Mouse (Mus musculus) heart, postnatal 25 days (tissue): ENCODE results near the gene Usp12. TPM values are rescaled to one million over a fixed set of nuclear protein-coding genes. Genes with fewer than 3 reads are reported as not detected.
"Not testable (repeated sequence)": the region's sequence is repeated elsewhere in the genome, so short reads cannot be mapped to it uniquely, and the experiment has no call there.

Experiments used
- DNase-seq: peaks from one replicate; pipeline ENCODE4 v3.0.0; 2022; ENCODE audit warnings: low spot score
- intact Hi-C: fragments of 180-260 bp; cut with DNase I; formaldehyde crosslinking; loops from one replicate; pipeline ENCODE4 v1.15.1; 2025
- total RNA-seq, 2 experiments: library from RNA; stranded (reverse); gene quantifications; 2 replicates each; pipeline ENCODE4 v1.2.3; 2021

Usp12 gene
- total RNA-seq, 2 experiments from 2014 or later = 15.3 to 16.6 TPM

DNA sequence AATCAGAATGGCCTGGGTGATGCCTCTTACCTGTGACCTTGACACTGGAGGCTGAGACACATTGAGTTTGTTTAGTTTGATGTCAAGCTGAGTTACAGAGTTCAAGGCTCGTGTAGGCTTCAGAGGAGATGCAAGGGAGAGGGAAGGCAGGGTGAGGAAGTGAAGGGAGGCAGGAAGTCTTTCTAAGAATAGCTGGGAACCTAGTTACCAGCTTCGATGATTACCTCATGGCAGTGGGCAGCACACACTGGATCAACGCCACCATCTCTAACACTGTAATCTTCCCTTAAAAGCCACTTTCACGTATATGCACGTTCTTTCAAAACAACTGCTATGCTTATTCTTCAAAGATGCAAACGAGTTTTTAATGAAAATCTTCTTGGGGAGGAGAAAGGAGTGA, 36.9 kb downstream of the Usp12 start:
- intact Hi-C loops = no loop called here
- no peak for DNase-seq

DNA sequence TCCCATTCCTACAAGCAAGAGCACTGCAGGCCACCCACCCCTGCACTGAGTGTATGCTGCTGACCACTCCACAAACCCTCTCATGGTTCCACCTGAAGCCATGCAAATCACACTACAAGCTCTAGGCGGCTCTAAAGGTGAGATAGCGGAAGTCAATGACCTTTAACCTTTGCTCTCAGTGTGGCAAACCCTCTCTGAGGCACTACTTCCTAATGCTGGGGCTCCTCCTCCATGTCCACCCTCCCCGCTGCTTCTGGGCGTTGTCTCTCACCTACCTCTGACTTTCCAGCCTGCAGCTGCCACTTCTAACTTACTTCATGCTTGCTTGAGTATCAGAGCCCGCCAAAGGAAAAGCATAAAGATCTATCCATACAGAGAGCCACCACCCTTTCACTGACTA, 37.5 kb downstream of the Usp12 start:
- intact Hi-C loops = no loop called here
- no peak for DNase-seq

DNA sequence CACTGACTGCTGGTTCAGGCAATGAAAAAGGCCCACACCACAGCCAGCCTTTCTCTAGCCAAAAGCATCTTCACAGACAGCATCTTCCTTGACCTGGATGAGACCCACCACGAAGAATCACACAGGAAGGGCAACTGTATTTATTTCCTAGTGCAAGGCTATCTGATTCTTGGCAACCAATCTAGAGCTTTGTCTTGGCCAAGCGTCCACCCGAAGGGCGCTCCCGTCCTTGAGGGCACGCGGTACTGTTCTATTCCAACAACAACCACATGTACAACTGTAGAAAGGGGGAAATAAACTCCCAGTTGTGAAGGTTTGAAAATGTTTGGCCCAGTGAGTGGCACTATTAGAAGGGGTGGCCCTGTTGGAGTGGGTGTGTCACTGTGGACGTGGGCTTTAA, 41.6 kb downstream of the Usp12 start:
- intact Hi-C loops = loop anchor here (5.0 kb wide), 1 partner anchor 39 kb away; no protein-coding TSS in a partner anchor
- no peak for DNase-seq

DNA sequence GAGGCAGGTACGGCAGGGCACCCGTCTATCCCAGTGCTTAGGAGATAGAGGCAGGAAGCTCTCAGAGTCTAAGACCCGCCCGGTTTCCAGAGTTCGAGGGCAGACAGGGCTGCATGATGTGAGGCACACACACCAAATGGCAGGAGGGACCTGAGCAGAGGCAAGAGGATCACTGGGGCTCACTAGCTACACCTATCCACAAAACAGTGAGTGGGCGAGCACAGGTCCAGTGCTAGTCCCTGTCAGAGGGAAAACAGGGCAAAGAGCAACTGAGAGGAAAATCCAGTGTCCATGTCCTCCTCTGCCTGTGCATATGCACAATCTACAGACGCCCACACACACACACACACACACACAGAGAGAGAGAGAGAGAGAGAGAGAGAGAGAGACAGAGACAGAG, 43.8 kb downstream of the Usp12 start:
- intact Hi-C loops = loop anchor here (5.0 kb wide), 1 partner anchor 41 kb away; no protein-coding TSS in a partner anchor
- DNase-seq = no peak

DNA sequence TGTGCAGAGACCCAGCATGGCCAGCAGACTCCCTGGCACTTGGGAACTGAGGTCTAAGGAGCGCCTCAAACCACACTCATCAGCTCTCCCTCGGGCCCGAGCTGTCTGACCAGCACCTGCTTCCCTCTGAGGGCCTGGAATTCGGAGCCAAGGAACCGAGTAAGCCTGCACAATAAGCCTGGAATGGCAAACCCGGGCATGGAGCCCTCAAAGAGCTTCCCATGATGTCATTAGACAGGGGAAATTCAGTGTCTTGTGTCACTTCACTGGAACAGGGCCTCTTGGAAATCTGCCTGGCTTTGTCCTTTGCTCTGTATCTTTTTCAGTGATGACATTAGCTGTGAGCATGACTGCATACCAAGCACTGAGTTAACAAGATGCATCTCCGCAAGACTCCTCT, 44.5 kb downstream of the Usp12 start:
- DNase-seq = peak; percentile 23
- intact Hi-C loops = loop anchor here (5.0 kb wide), 1 partner anchor 42 kb away; no protein-coding TSS in a partner anchor

DNA sequence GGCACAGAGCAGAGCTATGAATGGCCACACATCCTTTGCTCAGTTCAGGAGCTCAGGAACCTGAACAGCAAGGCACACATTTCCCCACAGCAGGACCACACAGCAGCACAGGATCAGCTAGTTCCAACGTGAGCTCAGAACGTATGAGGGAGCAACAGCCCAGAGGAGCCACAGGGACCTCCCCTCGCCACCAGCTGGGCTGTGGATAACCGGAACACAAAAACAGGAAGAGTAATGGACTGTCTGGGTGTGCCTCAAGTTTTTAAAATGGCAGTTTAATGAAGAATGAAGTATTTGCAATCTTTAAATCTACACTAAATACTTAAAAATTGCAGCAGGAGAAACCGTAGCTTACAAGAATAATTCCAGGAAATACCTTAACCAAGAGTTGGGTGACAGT, 44.9 kb downstream of the Usp12 start:
- intact Hi-C loops = loop anchor here (5.0 kb wide), 1 partner anchor 42 kb away; no protein-coding TSS in a partner anchor
- DNase-seq = no peak

DNA sequence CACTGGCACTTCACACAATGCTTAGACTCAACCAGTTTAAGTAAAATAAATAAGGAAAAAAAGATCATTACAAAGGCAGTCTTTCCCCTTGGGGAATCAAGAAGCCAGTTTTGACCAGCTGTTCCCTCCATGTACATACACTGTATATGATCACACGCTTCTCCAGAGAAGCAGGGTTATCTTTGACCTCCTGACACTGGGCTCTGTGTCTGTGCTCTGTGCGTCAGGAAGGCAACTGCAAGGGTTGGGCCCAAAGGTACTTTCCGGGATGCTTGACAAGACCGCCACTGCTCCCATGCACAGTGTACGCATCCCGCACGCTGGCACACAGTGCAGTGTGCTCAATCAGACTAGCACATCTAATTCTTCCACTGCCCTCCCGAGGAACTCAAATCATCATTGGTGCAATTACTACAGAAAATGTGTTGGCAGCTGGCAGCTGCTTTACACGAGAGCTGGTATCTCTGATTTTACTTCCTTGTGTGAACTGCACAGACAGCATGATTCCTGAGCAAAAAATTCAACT, 57.8 kb downstream of the Usp12 start:
- no peak for DNase-seq
- intact Hi-C loops = no loop called here

DNA sequence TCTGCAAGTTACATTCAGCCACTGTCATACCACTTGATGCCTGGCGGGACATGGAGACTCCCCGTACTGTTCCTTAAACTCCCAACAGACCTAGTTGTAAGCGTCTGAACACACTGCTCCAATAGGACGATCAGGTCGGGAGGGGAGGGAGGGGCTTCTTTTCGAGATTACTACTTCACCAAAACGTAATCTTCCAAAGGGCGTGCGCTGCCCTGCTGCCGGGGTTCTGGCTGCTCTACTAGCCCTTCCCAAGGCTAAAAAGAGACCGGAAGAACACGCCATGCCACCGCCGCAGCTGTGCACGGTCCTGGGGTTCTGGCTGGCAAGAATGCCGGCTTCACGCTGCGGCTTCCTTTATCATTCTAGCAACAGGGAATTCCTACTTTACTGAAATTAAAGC, 58.5 kb downstream of the Usp12 start:
- intact Hi-C loops = no loop called here
- DNase-seq = no peak

DNA sequence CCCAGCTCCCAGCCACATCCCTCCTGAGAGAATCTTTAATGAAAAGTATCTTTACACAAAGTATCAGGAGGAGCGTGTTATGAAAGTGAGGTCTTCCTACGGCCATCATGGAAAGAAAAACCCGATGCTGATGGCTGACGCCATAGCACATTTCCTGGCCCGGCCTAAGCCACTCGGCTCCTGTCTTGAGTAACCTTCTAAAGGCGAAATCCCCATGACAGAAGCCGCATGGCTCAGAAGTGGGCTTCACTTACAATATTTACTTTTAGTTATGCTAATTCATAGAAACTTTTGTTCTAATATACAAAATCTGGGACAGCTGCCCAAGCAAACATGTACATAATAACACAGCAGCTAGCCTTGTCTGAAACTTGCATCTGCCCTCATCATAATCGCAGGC, 59.8 kb downstream of the Usp12 start:
- DNase-seq, intact Hi-C loops: not testable (repeated sequence)

DNA sequence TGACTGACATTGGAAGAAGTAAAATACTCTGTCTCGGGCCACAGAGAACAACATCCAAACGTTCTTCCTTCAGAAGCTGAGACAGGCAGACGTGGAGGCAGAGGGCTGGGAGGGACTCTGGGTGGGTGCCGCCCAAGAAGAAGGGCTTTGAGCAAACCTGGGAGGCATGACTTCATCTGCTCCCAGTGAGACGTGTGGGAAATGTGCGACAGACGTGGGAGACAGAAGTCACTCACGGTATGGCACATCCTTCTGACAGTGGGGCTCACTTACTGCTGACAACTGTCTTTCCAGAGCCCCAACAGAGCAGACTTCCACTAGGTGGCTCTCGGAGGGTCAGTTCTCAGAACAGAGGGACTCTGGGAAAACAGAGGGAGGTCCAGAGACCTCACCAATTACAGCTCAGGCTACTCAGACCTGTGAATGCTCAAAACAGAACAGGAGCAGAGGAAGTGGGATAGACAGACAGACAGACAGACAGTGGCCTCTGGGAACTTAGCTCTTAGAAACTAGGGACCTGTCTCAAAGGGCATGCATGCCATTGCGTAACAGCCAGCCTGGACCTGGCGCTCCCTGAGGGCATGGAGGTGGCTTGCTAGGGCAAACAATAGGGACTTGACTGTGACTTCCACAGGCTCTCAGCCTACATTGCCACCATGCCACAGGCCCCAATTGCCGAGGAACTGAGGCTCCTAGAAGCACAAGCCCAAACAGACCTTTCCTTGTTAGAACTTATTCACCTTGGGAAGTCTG, 60.7 kb downstream of the Usp12 start:
- intact Hi-C loops = no loop called here
- no peak for DNase-seq

DNA sequence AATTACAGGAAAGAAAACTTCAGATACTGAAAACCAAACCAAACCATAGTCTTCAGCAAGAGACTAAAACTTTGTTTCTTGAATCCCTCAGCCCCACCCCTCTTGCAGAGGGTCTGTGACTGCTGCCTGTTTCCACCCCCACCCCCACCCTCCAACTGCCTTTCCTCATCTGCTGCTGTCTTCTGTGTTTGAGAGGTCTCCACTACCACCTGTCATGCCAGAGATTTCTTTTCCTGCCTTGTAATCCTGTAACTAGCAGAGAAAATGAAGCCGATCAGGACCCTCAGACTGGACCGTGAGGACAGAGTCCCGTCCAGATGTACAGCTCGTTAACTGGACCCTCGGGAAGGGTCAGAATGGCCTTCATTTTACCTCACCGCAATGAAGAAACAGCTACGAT, 61.4 kb downstream of the Usp12 start:
- no peak for DNase-seq
- intact Hi-C loops = no loop called here

DNA sequence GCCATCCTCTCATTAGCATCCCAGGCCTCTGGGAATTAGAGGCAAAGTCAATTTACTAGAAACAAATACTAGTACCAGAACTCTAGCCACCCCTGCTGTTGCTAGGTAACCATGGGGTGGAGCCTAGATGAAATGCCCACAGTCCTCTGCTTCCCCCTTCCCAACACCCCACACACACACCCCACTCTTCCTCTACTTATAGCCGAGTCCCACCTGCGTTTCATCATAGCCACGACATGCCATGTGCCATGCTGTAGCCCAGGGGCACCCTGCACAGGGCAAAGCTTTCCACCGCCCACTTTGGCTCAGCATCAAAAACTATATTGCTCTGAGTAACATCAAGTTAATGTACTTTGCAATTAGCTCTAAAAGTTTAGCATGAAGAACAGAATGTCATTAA, 67.8 kb downstream of the Usp12 start:
- intact Hi-C loops = no loop called here
- DNase-seq = no peak

DNA sequence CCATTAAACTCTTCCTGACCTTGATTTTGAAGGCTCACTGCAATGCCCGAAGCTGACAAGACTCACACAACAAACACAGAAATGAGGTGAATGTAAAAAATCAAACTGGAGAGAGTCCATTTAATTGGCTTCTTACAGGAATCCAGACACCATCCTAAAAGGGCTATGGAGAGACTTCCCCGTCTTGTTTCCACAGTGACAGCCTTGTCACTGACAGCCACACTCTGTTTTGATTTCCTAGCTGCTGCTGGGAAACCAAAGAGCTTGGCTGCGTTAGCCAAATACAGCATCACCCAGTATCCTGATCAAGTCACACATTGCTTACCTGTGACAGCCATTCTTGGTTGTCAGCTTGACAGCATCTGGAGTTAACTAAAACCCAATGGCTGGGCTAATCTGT, 69.8 kb downstream of the Usp12 start:
- intact Hi-C loops = no loop called here
- no peak for DNase-seq

DNA sequence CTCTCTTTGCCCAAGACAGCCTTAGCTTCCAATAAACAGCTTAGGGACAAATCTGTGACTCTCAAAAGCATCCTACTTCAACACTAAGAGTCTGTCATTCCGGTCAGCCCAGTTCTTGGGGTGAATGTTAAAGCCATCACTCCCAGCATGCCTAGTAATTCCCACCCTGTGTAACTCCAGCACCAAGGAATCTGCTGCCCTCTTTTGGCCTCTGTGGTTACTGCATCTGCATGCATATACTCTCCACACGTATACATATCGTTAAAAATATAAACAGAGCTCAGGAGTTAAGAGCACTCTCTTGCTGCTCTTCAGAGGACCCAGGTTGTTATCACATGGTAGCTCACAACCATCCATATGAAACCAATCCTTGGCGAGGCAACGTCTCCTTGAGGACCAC, 71.4 kb downstream of the Usp12 start:
- intact Hi-C loops = no loop called here
- no peak for DNase-seq

DNA sequence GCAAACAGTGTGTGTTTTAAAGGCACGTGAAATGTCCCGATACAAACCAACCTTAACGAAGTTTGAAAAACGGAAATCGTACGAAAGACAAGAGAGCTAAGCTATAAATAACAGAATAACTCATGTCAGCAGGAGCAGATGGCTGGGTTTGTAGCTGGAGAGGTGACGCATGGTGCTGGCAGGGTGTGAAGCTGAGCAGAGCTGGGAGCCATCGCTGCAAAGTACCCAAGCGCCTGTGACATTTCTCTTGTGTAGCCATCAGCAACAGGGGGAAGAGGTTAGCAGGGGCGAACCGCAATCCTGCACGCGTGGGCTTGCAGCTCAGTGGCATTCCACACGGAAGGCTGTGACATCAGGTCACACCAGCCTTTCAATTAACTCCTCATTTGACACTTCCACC, 72.6 kb downstream of the Usp12 start:
- intact Hi-C loops = no loop called here

DNA sequence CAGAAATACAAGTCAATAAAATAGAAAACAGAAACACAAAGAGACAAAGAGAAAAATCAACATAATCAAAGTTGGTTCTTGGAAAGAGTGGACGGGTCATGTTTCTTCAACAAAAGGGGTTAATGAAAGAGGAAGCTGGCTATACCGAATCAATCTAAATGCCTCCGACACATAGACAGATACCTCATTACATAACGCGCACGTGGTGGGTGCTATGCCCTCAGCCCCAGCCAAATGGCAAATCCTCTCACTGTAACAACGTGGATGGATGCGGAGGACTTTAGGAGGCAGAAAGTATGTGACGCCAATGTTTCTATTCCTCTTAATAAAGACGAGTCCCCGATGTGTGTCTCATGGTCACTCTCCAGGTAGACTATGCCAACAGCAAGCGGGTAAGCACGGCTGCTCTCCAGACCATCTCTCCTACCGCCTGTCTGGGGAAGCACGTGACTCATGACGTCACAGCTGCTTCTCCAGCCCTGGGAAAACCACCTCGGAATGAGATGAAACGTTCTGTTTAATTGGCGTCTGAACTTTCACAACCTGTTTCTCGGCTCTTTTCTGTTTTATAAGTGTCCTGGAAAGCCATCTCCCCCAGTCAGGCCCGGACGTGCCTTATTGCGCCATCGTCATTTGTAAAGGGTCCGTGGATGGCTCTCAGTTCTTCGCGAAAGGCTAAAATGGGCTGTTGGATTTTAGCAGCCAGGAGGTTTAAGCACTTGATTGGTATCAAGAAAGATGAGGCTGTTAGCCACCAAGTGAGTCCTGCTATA, 75.0 kb downstream of the Usp12 start:
- no peak for DNase-seq
- intact Hi-C loops = no loop called here

More for the DNA sequence above, 72.6 kb downstream of the Usp12 start:
- DNase-seq = no peak

DNA sequence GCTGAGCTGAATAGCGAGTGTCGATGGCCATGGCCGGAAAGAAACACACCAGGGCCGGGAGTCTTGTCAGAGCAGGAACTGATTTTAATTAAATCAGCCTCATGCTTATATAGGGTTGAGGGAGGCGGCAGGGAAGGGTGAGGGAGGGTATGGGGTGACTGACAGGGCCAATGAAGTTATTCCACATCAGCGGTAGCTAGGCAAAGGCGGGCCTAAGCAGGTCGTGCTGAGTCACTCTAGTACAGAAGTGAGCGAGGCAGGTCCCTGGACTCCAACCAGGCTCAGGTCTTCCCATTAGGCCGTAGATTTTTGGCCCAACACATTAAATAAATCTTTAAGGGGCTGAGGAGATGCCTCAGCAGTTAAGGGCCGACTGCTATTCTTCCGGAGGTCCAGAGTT, 81.0 kb downstream of the Usp12 start:
- DNase-seq = no peak
- intact Hi-C loops = no loop called here

DNA sequence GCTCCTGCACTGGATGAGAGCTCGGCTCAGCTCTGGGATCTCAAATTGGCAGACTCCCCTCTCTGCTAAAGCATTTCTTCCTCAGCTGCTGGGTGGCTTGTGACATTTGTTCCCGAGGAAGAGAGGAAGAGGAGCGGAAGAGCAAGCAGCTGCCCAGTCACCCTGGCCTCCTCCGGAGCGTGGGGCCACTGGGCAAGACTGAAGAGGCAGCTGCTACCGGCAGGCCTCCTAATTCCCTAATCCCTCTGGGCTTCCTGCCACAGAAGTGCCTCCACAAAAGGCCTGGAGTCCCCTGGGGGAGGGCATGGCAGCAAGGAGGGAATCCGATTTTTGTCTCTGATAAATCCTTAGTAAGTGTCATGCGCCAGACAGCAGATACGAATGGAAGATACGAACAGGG, 81.7 kb downstream of the Usp12 start:
- no peak for DNase-seq
- intact Hi-C loops = no loop called here

DNA sequence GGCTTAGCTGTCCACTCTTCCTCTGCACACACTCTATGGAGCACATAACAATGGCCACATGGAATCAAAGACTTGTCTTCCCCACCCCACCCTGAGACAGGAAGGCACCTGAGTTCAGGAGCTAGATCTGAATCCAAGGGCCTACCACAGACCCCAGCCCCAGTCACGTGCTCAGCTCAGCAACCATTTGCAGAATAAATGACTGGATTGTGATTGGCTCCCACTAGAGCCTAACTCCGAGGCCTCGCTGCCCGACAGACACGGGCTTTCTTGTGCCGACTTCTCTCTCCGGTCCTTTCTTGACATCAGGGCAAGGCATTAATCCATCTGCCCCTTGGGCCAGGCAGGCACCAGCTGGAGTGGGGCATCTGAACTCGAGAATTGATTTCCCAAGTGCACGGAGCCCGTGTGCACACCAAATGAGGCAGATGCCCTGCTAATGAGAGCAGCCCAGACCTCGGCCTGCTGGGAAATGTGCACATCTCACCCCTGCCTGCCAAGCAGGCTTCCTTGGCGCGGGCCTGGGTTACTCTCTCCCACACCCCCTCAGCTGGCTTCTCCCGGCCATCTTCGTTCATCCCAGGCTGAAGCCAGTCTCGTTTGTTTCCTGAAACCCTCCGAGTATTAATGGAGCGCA, 82.4 kb downstream of the Usp12 start:
- no peak for DNase-seq
- intact Hi-C loops = no loop called here

DNA sequence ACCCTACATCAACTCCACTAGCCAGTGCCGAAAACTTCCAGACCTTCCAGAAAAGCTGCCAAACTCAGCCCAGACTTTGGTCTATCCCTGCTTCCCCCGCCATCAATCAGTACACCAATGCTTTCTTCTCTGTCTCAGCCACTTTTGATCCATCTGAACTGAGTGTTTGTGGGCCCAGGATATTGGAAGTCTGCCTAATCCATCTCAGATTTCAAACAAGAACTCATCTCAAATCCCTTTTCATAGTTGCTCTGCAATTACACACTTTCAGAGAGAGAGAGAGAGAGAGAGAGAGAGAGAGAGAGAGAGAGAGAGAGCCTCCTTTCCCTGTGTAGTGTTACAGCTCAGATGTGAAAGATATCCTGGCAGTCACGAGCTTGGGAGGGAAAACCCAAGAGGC, 85.4 kb downstream of the Usp12 start:
- DNase-seq = no peak
- intact Hi-C loops = loop anchor here (5.0 kb wide), 1 partner anchor 518 kb away; no protein-coding TSS in a partner anchor
